Mouse (Mus musculus) forebrain, embryonic 12.5 days (tissue): ENCODE results near the gene Tarbp2. TPM values are rescaled to one million over a fixed set of nuclear protein-coding genes. Genes with fewer than 3 reads are reported as not detected.

ENCODE experiments used
- ATAC-seq: fragments of 200-750 bp; cut with Nextera tagmentation; 2 replicates; pipeline ENCODE4 v1.8.0; 2017; ENCODE audit warnings: moderate TSS enrichment; ENCODE audit not compliant: low FRiP score
- H3K27ac ChIP-seq: fragments of 300-500 bp; sonication (generic); 2 replicates; pipeline ENCODE4 v1.5.1; 2016; ENCODE audit warnings: mild to moderate bottlenecking
- H3K27me3 ChIP-seq: fragments of 300-500 bp; sonication (generic); 2 replicates; pipeline ENCODE4 v1.6.1; 2016; ENCODE audit warnings: mild to moderate bottlenecking
- H3K36me3 ChIP-seq: fragments of 300-500 bp; sonication (generic); replicated peaks from 2 replicates; pipeline ENCODE4 v1.6.1; 2016; ENCODE audit warnings: mild to moderate bottlenecking
- H3K4me1 ChIP-seq: fragments of 300-500 bp; sonication (generic); 2 replicates; pipeline ENCODE4 v1.6.1; 2016
- H3K4me2 ChIP-seq: fragments of 300-500 bp; sonication (generic); 2 replicates; pipeline ENCODE4 v1.6.1; 2016; ENCODE audit warnings: mild to moderate bottlenecking, moderate library complexity
- H3K4me3 ChIP-seq: fragments of 300-500 bp; sonication (generic); replicated peaks from 2 replicates; pipeline ENCODE4 v1.5.1; 2016; ENCODE audit warnings: mild to moderate bottlenecking
- H3K9ac ChIP-seq: fragments of 300-500 bp; sonication (generic); 2 replicates; pipeline ENCODE4 v1.6.1; 2016; ENCODE audit warnings: mild to moderate bottlenecking
- H3K9me3 ChIP-seq: fragments of 300-500 bp; sonication (generic); 2 replicates; pipeline ENCODE4 v1.6.1; 2016
- WGBS: fragments of 180-500 bp; shearing (Covaris S2); methylation state at CpG from one replicate; pipeline ENCODE4 v1.1.7; 2016; 5-methylcytosine and 5-hydroxymethylcytosine counted together
- polyA plus RNA-seq: library from polyadenylated mRNA; unstranded; fragments of >200 nt; fragmentation: Nextera tagmentation; extraction: Ambion mirVana; gene quantifications from 2 replicates; pipeline ENCODE4 v1.2.1, GENCODE M21; 2016

Gene Tarbp2
- polyA plus RNA-seq, 1 experiment from 2014 or later, result 91.9 TPM

DNA sequence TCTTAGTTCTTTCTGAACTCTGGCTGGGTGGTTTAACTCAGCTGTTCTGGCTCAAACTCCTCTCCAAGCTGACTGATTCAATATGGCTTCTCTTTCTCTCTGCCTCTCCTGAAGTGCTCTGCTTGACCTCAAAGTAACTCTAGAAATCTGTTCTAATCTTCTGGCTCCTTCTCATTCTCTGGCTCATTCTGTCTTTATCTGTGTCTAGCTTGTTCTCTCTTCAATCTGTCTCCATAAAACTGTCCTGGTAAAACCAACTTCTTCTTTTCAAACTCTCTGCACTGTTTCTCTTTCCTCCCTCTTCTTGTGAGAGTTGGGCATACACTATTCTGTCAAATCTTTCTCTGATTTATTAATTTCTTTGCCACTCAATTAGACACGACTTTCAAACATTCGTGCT, 49.9 kb downstream of the Tarbp2 start:
- Histone ChIP-seq H3K4me3 (no peak overlapping the region), H3K4me2 (no peak overlapping the region), H3K27me3 (no peaks in the 10 kb centered on the region), H3K9ac (no peak overlapping the region), H3K9me3 (no peaks in the 10 kb centered on the region), H3K27ac (no peak overlapping the region), H3K4me1 (no peaks in the 10 kb centered on the region), H3K36me3 (0 out of 2 replicates have a peak, but pooled peaks cover 3% of the 10 kb centered on the region)
- no peak for ATAC-seq
- 93% methylated on average over 2 of the region's 2 CpGs for WGBS

- Histone ChIP-seq H3K27ac (no peak overlapping the region), H3K27me3 (no peaks in the 10 kb centered on the region), H3K4me1 (peaks cover 3% of the 10 kb centered on the region), H3K36me3 (no peaks in the 10 kb centered on the region), H3K4me3 (no peak overlapping the region), H3K9me3 (no peaks in the 10 kb centered on the region), H3K9ac (no peak overlapping the region), H3K4me2 (no peak overlapping the region)
- ATAC-seq, result no peak
- 90% methylated on average over 3 of the region's 3 CpGs for WGBS
Measured at GRCm38 (mm10) chr15:102572081-102572480, 54.1 kb downstream of the Tarbp2 start.

Other genes starting within 250 kb of the Tarbp2 start
- gene Gm9918, start 247.6 kb upstream of the Tarbp2 start, polyA plus RNA-seq, result 0.09 and 0.17 TPM in 2 replicates
- 48.9 and 50.5 TPM in 2 replicates for gene Mfsd5, start 238.7 kb upstream of the Tarbp2 start, polyA plus RNA-seq
- 36.9 and 42.3 TPM in 2 replicates for gene Espl1, start 221.9 kb upstream of the Tarbp2 start, polyA plus RNA-seq
- 352 and 355 TPM in 2 replicates for gene Pfdn5, start 192.1 kb upstream of the Tarbp2 start, polyA plus RNA-seq
- 105 and 110 TPM in 2 replicates for gene Myg1, start 186.5 kb upstream of the Tarbp2 start, polyA plus RNA-seq
- 75.0 and 78.2 TPM in 2 replicates for gene Aaas, start 167.4 kb upstream of the Tarbp2 start, polyA plus RNA-seq
- gene Sp7, start 151.0 kb upstream of the Tarbp2 start, polyA plus RNA-seq, result 0.32 and 0.46 TPM in 2 replicates
- gene Sp1, start 112.0 kb upstream of the Tarbp2 start, polyA plus RNA-seq, result 10.8 and 11.2 TPM in 2 replicates
- 0.22 TPM in 2 replicates for gene Amhr2, start 72.8 kb upstream of the Tarbp2 start, polyA plus RNA-seq
- 82.9 and 86.9 TPM in 2 replicates for gene Prr13, start 59.2 kb upstream of the Tarbp2 start, polyA plus RNA-seq
- gene Pcbp2, start 47.7 kb upstream of the Tarbp2 start, polyA plus RNA-seq, result 191 and 192 TPM in 2 replicates
- 3.9 and 7.9 TPM in 2 replicates for gene Gm10337, start 14.5 kb upstream of the Tarbp2 start, polyA plus RNA-seq
- gene Map3k12, start 1.1 kb upstream of the Tarbp2 start, polyA plus RNA-seq, result 39.4 and 40.1 TPM in 2 replicates
- 2.7 and 2.9 TPM in 2 replicates for gene Npff, start 6.8 kb downstream of the Tarbp2 start, polyA plus RNA-seq
- 0.40 TPM in 1 of 2 replicates, not detected in the other for gene Gm28047, start 106.9 kb downstream of the Tarbp2 start, polyA plus RNA-seq
- 21.6 and 22.7 TPM in 2 replicates for gene Atf7, start 107.3 kb downstream of the Tarbp2 start, polyA plus RNA-seq
- gene Atp5g2, start 154.2 kb downstream of the Tarbp2 start, polyA plus RNA-seq, result 67.4 and 67.5 TPM in 2 replicates
- gene Calcoco1, start 204.0 kb downstream of the Tarbp2 start, polyA plus RNA-seq, result 38.8 and 42.7 TPM in 2 replicates